Mouse (Mus musculus) adipose tissue, adult 10 weeks (tissue): ENCODE data around the gene Srcap. TPM values are rescaled to one million over a fixed set of nuclear protein-coding genes. Genes with fewer than 3 reads are reported as not detected.

ENCODE experiments used
- polyA plus RNA-seq: library from polyadenylated mRNA; stranded (reverse); fragments of 350-450 nt; fragmentation: Illumina TruSeq; extraction: RNeasy Lipid Tissue Mini Kit (QIAGEN cat#74804); gene quantifications from one replicate; pipeline ENCODE4 v1.2.3, GENCODE M21; 2014; ENCODE audit warnings: low read depth, low replicate concordance

Srcap gene
- 18.2 TPM for polyA plus RNA-seq

DNA sequence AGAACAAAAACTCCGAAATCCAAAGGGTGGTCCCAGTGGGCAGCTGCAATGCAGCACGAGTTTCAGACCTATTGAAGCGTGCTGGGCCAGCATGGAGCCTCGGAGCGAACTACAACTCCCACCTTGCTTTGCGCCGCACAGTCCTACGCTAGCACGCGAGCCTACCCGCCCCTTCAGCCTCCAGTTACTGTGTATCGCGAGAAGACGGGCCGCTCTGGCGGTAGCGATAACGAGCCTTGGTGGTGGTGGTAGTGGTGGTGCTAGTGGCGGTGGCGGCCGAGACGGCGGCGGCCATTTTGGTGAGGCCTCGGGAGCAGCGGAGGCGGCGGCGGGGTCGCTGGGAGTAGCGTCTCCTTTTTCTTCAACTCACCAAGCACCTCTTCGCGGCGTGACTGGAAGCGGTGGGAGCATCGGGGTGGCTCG is at the start of gene Srcap:
Gene Srcap, plus strand, starts transcription at position 176 of the 423 bp plus-strand sequence.

DNA sequence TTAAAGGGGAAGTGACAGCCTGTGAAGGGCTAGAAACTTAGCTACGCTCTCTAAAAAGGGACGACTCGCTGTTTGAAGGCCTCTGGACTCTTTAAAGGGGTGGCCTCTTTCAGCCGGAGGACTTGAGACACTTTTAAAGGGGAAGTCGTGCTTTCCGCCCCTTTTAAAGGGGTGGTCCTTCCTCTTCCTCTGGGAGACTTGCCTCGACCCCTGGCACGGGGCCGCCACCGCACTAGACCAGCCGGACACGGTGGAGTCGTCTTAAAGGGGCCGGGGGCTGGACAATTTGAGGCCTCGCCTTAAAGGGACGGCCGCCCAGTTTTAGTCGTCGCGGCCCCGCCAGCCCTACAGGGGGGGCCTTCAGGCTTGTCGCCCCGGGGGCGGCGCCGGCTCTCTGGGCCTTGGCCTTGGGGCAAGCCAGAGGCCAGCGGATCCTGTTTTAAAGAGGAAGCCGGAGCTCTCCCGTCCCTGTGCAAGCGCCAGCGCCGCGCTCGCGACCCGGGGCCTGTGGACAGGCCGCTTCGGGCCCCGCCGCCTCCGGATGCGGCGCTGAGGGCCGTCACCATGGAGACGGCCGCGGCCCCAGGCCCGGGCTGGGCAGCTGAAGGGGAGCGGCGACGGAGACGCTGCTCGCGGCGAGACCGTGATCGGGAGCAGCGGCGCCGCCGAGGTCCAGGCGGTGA is 33.0 kb upstream of the Srcap start, which contains the start of gene Fbrs:
Gene Fbrs, plus strand, starts transcription at position 565 of the 683 bp plus-strand sequence.

DNA sequence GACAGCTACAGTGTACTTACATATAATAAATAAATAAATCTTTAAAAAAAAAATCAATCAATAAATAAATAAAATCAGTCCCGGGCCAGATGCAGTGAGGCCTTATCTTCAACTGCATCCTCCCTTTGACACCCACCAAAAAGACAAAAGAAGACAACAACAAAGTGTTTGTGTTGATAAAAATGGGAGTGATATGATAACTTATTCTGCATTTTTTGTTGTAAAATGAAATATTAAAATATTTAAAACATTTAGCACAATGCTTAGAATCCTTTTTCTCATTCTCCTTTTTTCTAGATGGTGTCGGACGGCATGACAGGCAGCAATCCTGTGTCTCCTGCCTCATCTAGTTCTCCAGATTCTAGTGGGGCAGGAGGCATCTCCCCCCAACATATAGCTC is 7.5 kb downstream of the Srcap start, which contains the start of gene Gm42715:
Gene Gm42715, plus strand, starts transcription at position 301 of the 400 bp plus-strand sequence.

DNA sequence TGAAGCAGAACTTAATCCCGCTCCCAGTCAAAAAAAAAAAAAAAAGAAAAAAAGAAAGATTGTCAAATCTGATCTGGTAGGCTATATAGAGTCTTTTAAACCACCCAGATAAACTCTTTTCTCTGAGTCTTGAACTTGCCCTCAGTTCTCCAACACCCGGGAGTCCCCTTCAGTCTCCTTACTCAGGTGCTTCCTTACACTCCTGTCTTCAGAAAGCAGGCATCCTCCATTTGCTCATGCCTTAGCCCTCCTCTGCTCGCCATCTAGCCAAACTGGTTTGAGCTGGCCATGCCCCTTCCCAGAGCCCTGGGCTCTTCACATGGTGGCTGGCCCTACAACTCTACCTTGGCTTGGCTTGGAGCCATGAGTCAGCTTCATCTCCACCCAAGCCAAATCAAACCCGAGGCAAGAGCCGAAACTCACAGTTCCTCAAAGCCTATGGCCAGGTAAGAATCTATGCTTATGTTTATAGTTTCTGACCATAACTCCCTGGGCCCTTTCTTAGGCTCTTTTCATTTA is 49.6 kb downstream of the Srcap start, which contains the start of gene Tmem265:
Gene Tmem265, plus strand, starts transcription at position 51 of the 519 bp plus-strand sequence.

DNA sequence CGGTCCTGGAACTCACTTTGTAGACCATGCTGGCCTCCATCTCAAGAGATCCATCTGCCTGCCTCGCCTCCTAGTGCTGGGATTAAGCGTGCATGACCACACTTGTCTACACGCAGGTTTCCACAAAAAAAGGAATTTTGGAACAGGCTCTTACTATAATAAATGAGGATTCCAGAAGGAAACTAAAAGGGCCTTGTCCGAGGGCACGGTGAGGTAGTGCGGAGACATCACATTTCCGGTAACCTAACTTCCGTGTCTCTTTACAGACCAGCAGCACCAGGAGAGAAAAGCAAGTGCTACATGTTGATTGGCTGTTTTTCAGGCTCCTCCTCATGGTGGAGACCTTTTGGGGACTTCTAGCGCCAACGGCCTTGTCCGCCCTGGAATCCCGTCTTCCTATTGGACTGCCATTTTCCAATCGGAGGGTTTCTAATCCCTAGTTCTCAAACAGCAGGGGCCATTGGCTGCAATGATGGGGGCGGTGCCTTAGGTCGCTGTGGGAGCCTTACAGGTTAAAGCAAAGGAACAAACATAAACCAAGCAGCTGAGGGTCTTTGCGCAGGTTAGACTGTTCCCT is 61.2 kb downstream of the Srcap start, which contains the start of gene Phkg2:
Gene Phkg2, plus strand, starts transcription at position 446 of the 577 bp plus-strand sequence.

DNA sequence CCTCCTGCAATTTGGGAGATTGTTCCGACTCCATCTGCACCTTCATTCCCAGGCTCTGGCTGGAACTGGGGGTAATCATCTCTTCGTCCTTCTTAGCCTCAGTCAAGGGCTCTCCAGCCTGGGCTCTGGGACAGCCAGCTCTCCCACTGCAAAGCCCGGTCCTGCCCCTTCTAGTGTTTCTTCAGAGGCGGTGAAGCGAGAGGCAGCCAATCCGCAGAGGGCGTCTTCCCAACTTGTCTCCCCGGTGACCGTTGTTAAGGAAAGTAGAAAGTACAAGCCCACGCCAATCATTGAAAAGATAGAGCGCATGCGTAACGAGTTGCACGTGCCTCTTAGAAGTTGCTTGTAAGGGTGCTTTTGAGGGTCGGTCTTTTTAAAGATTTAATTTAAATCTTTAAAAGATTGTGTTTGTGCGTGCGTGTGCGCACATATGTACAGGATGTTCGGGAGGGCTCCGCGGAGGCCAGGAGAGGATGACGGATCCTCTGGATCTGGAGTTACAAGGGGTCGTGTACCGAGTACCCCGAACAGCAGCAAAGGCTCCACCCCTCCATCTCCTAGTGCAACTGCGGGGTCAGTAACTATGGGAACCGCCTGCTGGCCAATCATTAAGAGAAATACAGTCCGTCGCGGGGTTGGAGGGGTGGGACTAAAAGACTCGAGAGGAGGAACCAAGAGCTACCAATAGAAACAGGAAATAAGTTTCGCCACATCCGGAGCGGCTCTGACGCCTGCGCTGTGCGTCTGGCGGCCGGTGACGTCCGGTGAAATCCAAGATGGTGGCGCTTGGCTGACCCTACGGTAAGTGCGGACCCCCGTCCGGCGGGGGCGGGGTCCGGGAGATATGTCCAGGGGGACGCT is 76.5 kb downstream of the Srcap start, which contains the start of the genes Ccdc189 and Rnf40:
Gene Ccdc189, minus strand, starts transcription at position 585 of the 861 bp plus-strand sequence.
Gene Rnf40, plus strand, starts transcription at position 757 of the 861 bp plus-strand sequence.

Other genes starting within 250 kb of the Srcap start
- gene Sephs2, start 237.9 kb upstream of the Srcap start, polyA plus RNA-seq, result 34.8 TPM
- 2.5 TPM for gene Itgal, start 215.7 kb upstream of the Srcap start, polyA plus RNA-seq
- 16.7 TPM for gene Zfp768, start 166.4 kb upstream of the Srcap start, polyA plus RNA-seq
- gene Zfp747, start 135.9 kb upstream of the Srcap start, polyA plus RNA-seq, result 6.3 TPM
- 4.3 TPM for gene 9130019O22Rik, start 124.8 kb upstream of the Srcap start, polyA plus RNA-seq
- 8.3 TPM for gene E430018J23Rik, start 118.4 kb upstream of the Srcap start, polyA plus RNA-seq
- 6.0 TPM for gene Zfp764, start 105.2 kb upstream of the Srcap start, polyA plus RNA-seq
- 13.5 TPM for gene Zfp688, start 89.9 kb upstream of the Srcap start, polyA plus RNA-seq
- gene Zfp689, start 62.8 kb upstream of the Srcap start, polyA plus RNA-seq, result 3.0 TPM
- 43.6 TPM for gene Prr14, start 52.4 kb upstream of the Srcap start, polyA plus RNA-seq
- 56.2 TPM for gene Fbrs, start 32.8 kb upstream of the Srcap start, polyA plus RNA-seq
- gene Gm42715, start 7.6 kb downstream of the Srcap start, polyA plus RNA-seq, result 12.8 TPM
- gene Tmem265, start 49.4 kb downstream of the Srcap start, polyA plus RNA-seq, result not detected
- 83.6 TPM for gene Phkg2, start 61.4 kb downstream of the Srcap start, polyA plus RNA-seq
- 22.1 TPM for gene Ccdc189, start 76.6 kb downstream of the Srcap start, polyA plus RNA-seq
- 33.6 TPM for gene Rnf40, start 76.8 kb downstream of the Srcap start, polyA plus RNA-seq
- 14.8 TPM for gene Zfp629, start 103.8 kb downstream of the Srcap start, polyA plus RNA-seq
- gene Bcl7c, start 196.9 kb downstream of the Srcap start, polyA plus RNA-seq, result 26.6 TPM
- gene Ctf1, start 200.8 kb downstream of the Srcap start, polyA plus RNA-seq, result 11.1 TPM
- not detected for gene Ctf2, start 220.2 kb downstream of the Srcap start, polyA plus RNA-seq
- 20.0 TPM for gene Fbxl19, start 232.6 kb downstream of the Srcap start, polyA plus RNA-seq